Mouse (Mus musculus) neutrophil, adult 5-6 weeks (primary cell): ENCODE measurements around the gene Slc20a1. TPM values are rescaled to one million over a fixed set of nuclear protein-coding genes. Genes with fewer than 3 reads are reported as not detected.
A peak's percentile ranks its signal among the peaks of the same experiment; 100 is the strongest.

Experiments
- ATAC-seq: fragments of 151-379, 151-347 bp; 2 replicates; pipeline ENCODE4 v1.8.0; 2017; ENCODE audit warnings: mild to moderate bottlenecking, moderate TSS enrichment; ENCODE audit not compliant: insufficient number of reproducible peaks, poor library complexity, low FRiP score, severe bottlenecking; ENCODE audit errors: extremely low read depth
- total RNA-seq: library from RNA; stranded (forward); fragments of 200-1000 nt; gene quantifications from 2 replicates; pipeline ENCODE4 v1.2.3, GENCODE M21; 2017

Gene Slc20a1
- total RNA-seq, 1 experiment from 2014 or later = 196 TPM

GRCm38 (mm10) chr2:129244446-129245120 lies 46.0 kb downstream of the Slc20a1 start:
- ATAC-seq = no peak

- ATAC-seq = no peak
These were observed 47.1 kb downstream of the Slc20a1 start for GRCm38 (mm10) chr2:129245618-129246017.

DNA sequence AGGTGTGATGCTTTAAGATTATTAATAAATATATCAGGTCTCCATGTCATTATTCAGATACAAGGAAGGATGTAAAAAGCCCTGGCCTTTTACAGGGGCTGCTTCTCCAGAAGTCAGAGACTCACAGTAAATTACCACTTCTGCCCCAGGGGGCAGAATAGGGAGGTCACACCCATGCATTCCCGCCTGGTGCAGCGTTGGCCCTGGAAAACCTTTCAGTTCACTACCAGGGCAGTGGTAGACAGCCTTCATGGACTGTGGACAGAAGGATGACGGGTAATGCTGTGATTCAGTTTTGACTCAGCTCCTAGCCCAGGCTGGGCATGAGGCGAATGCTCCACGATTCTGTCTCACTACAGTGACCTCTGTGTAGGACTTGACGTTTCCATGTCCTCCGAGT lies 47.9 kb downstream of the Slc20a1 start:
- ATAC-seq = no peak

- no peak for ATAC-seq
These were observed 48.4 kb downstream of the Slc20a1 start for GRCm38 (mm10) chr2:129246924-129247323.

GRCm38 (mm10) chr2:129247707-129248121 lies 49.1 kb downstream of the Slc20a1 start:
- ATAC-seq = no peak

GRCm38 (mm10) chr2:129249321-129249720 lies 50.8 kb downstream of the Slc20a1 start:
- ATAC-seq = no peak

DNA sequence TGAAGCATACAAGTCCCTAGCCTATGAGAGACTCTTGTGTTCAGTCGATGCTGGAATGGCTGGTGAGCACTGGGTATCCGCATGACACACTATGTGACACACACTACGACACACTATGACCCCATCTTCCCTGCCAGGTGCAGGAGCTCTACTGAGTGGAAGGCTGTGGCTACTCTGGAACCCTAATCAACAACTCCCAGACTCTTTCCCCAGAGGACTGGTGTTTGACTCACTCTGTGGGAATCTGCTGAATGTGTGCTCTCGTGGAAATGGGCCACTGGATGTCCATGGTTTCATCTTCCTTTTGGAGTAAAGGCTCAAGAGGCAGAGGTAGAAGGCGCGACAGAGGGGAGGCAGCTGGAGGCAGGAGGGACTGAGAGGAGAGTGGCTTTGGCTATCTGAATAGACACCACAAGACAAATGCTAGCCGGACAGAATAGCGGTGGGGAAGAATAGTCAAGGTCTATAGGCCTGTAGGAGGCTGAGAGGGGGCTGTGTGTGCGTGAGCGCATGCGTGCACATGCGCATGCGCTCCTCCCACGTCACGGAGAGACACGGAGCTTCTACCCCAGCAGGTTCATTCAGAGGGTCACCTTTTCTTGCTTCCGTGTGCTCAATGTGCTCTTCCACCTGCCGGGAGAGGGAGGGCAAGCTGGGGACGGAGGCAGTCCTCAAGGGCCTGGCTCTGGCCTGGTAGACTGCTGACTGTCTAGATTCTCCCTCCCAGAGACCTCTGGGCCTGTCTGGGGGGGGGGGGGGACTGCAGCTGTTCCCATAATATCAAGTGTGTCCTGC lies 54.5 kb downstream of the Slc20a1 start:
- ATAC-seq = no peak

DNA sequence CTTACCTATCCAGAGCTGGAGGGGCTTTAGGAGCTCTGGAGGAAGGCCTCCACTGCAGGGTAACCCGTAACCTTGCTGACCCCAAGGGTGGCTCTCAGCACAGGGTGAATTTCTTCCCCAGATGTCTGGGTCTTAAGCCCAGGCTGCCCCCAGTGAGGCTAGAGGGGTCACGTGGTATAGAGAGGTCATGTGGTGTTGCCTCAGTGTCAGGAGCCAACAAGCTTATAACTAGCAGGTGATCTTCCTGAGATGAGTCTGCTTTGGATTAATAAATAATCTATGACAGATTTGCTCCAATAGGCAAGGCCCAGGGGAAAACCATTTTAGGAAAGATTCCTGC lies 55.0 kb downstream of the Slc20a1 start:
- no peak for ATAC-seq

- ATAC-seq = no peak
These were observed 55.5 kb downstream of the Slc20a1 start for GRCm38 (mm10) chr2:129254076-129254475.

- ATAC-seq = peak; percentile 54
These were observed 57.4 kb downstream of the Slc20a1 start for GRCm38 (mm10) chr2:129256006-129256405.

DNA sequence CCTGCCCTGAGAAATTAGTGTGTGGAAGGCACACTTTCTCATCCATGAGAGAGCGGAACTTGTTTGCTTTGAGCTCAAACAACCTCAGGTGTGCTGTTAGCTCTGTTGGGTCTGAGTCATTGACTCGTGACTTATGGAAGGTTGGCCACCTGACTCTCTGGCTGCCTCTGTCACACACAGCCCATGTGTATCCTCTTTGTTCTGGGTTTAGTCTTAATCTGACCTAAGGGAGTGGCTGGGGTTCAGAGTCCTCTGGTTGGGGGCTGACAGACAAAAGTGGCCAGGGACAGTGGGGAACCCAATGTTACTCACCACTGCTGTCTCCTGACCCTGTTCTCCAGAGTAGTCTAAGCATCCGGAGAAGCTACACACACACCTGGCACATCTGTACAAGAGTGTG lies 59.5 kb downstream of the Slc20a1 start:
- ATAC-seq = no peak

GRCm38 (mm10) chr2:129258475-129259211 lies 60.1 kb downstream of the Slc20a1 start:
- peak; percentile 74; the same call in 1 of the 2 replicates for ATAC-seq

GRCm38 (mm10) chr2:129260646-129261045 lies 62.1 kb downstream of the Slc20a1 start:
- no peak for ATAC-seq

Other genes starting within 250 kb of the Slc20a1 start
- gene Zc3h6, start 231.4 kb upstream of the Slc20a1 start, total RNA-seq = 10.5 and 11.4 TPM in 2 replicates
- 6.4 and 7.7 TPM in 2 replicates for gene Gm10762, start 231.0 kb upstream of the Slc20a1 start, total RNA-seq
- gene Vinac1, start 150.6 kb upstream of the Slc20a1 start, total RNA-seq = 0.12 TPM in 1 of 2 replicates, not detected in the other
- 1.4 and 4.2 TPM in 2 replicates for gene Ttl, start 132.8 kb upstream of the Slc20a1 start, total RNA-seq
- 14.5 and 17.3 TPM in 2 replicates for gene Polr1b, start 97.8 kb upstream of the Slc20a1 start, total RNA-seq
- 9.0 and 15.2 TPM in 2 replicates for gene Chchd5, start 69.1 kb upstream of the Slc20a1 start, total RNA-seq
- gene Ckap2l, start 98.4 kb downstream of the Slc20a1 start, total RNA-seq = 0.47 and 0.98 TPM in 2 replicates
- gene Il1a, start 111.2 kb downstream of the Slc20a1 start, total RNA-seq = 0.98 and 1.9 TPM in 2 replicates
- gene Il1b, start 172.4 kb downstream of the Slc20a1 start, total RNA-seq = 7,111 and 7,665 TPM in 2 replicates